Mouse (Mus musculus) forebrain, embryonic 12.5 days (tissue): Measurements from ENCODE around the gene Ctso. TPM values are rescaled to one million over a fixed set of nuclear protein-coding genes. Genes with fewer than 3 reads are reported as not detected.

Experiments used
- ATAC-seq: fragments of 200-750 bp; cut with Nextera tagmentation; 2 replicates; pipeline ENCODE4 v1.8.0; 2017; ENCODE audit warnings: moderate TSS enrichment; ENCODE audit not compliant: low FRiP score
- H3K27ac ChIP-seq: fragments of 300-500 bp; sonication (generic); 2 replicates; pipeline ENCODE4 v1.5.1; 2016; ENCODE audit warnings: mild to moderate bottlenecking
- H3K27me3 ChIP-seq: fragments of 300-500 bp; sonication (generic); 2 replicates; pipeline ENCODE4 v1.6.1; 2016; ENCODE audit warnings: mild to moderate bottlenecking
- H3K36me3 ChIP-seq: fragments of 300-500 bp; sonication (generic); replicated peaks from 2 replicates; pipeline ENCODE4 v1.6.1; 2016; ENCODE audit warnings: mild to moderate bottlenecking
- H3K4me1 ChIP-seq: fragments of 300-500 bp; sonication (generic); 2 replicates; pipeline ENCODE4 v1.6.1; 2016
- H3K4me2 ChIP-seq: fragments of 300-500 bp; sonication (generic); 2 replicates; pipeline ENCODE4 v1.6.1; 2016; ENCODE audit warnings: mild to moderate bottlenecking, moderate library complexity
- H3K4me3 ChIP-seq: fragments of 300-500 bp; sonication (generic); replicated peaks from 2 replicates; pipeline ENCODE4 v1.5.1; 2016; ENCODE audit warnings: mild to moderate bottlenecking
- H3K9ac ChIP-seq: fragments of 300-500 bp; sonication (generic); 2 replicates; pipeline ENCODE4 v1.6.1; 2016; ENCODE audit warnings: mild to moderate bottlenecking
- H3K9me3 ChIP-seq: fragments of 300-500 bp; sonication (generic); 2 replicates; pipeline ENCODE4 v1.6.1; 2016
- WGBS: fragments of 180-500 bp; shearing (Covaris S2); methylation state at CpG from one replicate; pipeline ENCODE4 v1.1.7; 2016; 5-methylcytosine and 5-hydroxymethylcytosine counted together
- polyA plus RNA-seq: library from polyadenylated mRNA; unstranded; fragments of >200 nt; fragmentation: Nextera tagmentation; extraction: Ambion mirVana; gene quantifications from 2 replicates; pipeline ENCODE4 v1.2.1, GENCODE M21; 2016

Gene Ctso
- 7.1 and 7.5 TPM in 2 replicates for polyA plus RNA-seq

GRCm38 (mm10) chr3:81932141-81933101, at the start of gene Ctso:
Ctso (plus strand) TSS chr3:81932601.
- ATAC-seq, result peak; percentile 92
- Histone ChIP-seq H3K4me2 (peak within 1 kb of the TSS; percentile 52), H3K9me3 (no peaks in the 10 kb centered on the region), H3K27ac (peak within 1 kb of the TSS; percentile 71; the same call in 1 of the 2 replicates), H3K9ac (peak within 1 kb of the TSS; percentile 68), H3K27me3 (no peaks in the 10 kb centered on the region), H3K4me3 (peak within 1 kb of the TSS; percentile 71), H3K4me1 (peaks cover 5% of the 10 kb centered on the region; the same call in 1 of the 2 replicates), H3K36me3 (no peaks in the 10 kb centered on the region)
- WGBS, result 9% methylated on average over 27 of the region's 27 CpGs

GRCm38 (mm10) chr3:81883916-81884315, 48.5 kb upstream of the Ctso start:
- H3K4me3 ChIP-seq, result no peak overlapping the region
- no peaks in the 10 kb centered on the region for H3K27me3 ChIP-seq
- no peaks in the 10 kb centered on the region for H3K36me3 ChIP-seq
- no peak for ATAC-seq
- no peaks in the 10 kb centered on the region for H3K9me3 ChIP-seq
- no peak overlapping the region for H3K27ac ChIP-seq
- H3K4me1 ChIP-seq, result no peaks in the 10 kb centered on the region
- no peak overlapping the region for H3K4me2 ChIP-seq
- no peak overlapping the region for H3K9ac ChIP-seq

DNA sequence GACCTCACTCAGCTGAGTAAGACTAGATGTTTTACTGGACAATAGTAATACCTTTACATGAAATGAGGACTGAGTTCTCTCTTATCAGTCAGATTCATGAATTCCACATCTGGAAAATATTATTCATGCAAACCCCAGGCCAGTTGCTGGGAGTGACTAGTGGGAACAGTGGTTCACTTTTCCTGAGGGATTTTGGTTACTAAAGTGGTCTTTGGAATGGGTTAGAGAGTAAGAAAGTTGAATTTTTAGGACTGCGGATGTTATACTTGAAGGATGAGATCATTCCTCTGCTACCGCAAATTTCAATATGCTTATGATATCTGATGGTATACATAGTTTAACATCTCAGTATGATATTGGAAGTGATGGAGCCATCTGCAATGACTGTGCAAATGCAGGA, 46.8 kb upstream of the Ctso start:
- Histone ChIP-seq H3K4me3 (no peak overlapping the region), H3K9me3 (no peaks in the 10 kb centered on the region), H3K4me1 (no peaks in the 10 kb centered on the region), H3K9ac (no peak overlapping the region), H3K27me3 (no peaks in the 10 kb centered on the region), H3K4me2 (no peak overlapping the region), H3K36me3 (no peaks in the 10 kb centered on the region), H3K27ac (no peak overlapping the region)
- no peak for ATAC-seq
- WGBS, result 95% methylated on average over 2 of the region's 2 CpGs

GRCm38 (mm10) chr3:81889137-81889536, 43.3 kb upstream of the Ctso start:
- no peaks in the 10 kb centered on the region for H3K4me1 ChIP-seq
- no peak overlapping the region for H3K4me3 ChIP-seq
- 67% methylated on average over 6 of the region's 6 CpGs for WGBS
- H3K36me3 ChIP-seq, result no peaks in the 10 kb centered on the region
- H3K4me2 ChIP-seq, result no peak overlapping the region
- no peak overlapping the region for H3K9ac ChIP-seq
- no peaks in the 10 kb centered on the region for H3K9me3 ChIP-seq
- no peak for ATAC-seq
- no peak overlapping the region for H3K27ac ChIP-seq
- H3K27me3 ChIP-seq, result no peaks in the 10 kb centered on the region

GRCm38 (mm10) chr3:81910286-81911036, 21.9 kb upstream of the Ctso start:
- no peak overlapping the region for H3K4me2 ChIP-seq
- no peaks in the 10 kb centered on the region for H3K9me3 ChIP-seq
- H3K27ac ChIP-seq, result 0 out of 2 replicates have a peak overlapping the region, but pooled peaks have one; percentile 21
- H3K4me1 ChIP-seq, result peaks cover 7% of the 10 kb centered on the region; the same call in 1 of the 2 replicates
- 32% methylated on average over 6 of the region's 6 CpGs for WGBS
- ATAC-seq, result peak; percentile 86
- no peaks in the 10 kb centered on the region for H3K27me3 ChIP-seq
- H3K36me3 ChIP-seq, result no peaks in the 10 kb centered on the region
- no peak overlapping the region for H3K4me3 ChIP-seq
- H3K9ac ChIP-seq, result no peak overlapping the region

DNA sequence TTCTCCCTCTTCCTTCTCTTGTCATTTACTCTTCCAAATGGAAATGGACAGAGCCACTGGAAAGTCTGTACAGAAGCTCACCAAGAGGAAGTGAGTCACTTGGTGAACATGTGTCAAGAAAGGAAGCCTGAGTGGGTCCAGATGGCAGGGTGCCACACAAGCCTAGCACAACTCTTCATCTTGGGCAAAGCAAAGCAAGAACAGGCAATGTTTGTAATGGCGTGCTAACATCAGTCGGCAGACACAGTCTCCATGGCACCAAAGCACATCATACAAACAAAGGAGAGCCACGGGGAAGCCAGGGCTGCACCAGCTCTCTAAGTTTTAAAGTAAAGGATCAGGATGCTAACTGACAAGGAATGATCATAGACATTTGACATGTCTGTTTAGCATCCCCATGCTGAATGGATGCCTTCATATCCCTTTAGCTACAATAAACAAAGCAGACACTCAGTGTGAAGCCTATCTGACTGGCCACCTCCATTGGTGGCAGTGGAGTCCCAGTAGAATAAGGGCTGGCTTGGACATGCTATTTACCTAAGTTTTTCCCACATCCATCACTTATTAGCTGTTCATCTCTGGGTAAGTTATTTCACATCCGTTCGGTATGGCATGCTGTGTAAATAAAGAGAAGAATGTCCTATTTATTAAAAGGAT, 16.2 kb upstream of the Ctso start:
- Histone ChIP-seq H3K9me3 (no peaks in the 10 kb centered on the region), H3K4me1 (peaks cover 4% of the 10 kb centered on the region; the same call in 1 of the 2 replicates), H3K36me3 (no peaks in the 10 kb centered on the region), H3K4me2 (no peak overlapping the region), H3K27ac (no peak overlapping the region), H3K9ac (no peak overlapping the region), H3K4me3 (no peak overlapping the region), H3K27me3 (no peaks in the 10 kb centered on the region)
- no peak for ATAC-seq
- WGBS, result 82% methylated on average over 5 of the region's 5 CpGs

GRCm38 (mm10) chr3:81917354-81917935, 15.0 kb upstream of the Ctso start:
- WGBS, result 90% methylated on average over 3 of the region's 3 CpGs
- Histone ChIP-seq H3K4me2 (no peak overlapping the region), H3K4me1 (peaks cover 4% of the 10 kb centered on the region; the same call in 1 of the 2 replicates), H3K27me3 (no peaks in the 10 kb centered on the region), H3K9me3 (no peaks in the 10 kb centered on the region), H3K4me3 (no peak overlapping the region), H3K9ac (no peak overlapping the region), H3K36me3 (no peaks in the 10 kb centered on the region), H3K27ac (no peak overlapping the region)
- ATAC-seq, result 0 out of 2 replicates have a peak, but pooled peaks have one; percentile 5

- WGBS, result 87% methylated on average over 8 of the region's 8 CpGs
Measured at GRCm38 (mm10) chr3:81918215-81918614, 14.2 kb upstream of the Ctso start.

DNA sequence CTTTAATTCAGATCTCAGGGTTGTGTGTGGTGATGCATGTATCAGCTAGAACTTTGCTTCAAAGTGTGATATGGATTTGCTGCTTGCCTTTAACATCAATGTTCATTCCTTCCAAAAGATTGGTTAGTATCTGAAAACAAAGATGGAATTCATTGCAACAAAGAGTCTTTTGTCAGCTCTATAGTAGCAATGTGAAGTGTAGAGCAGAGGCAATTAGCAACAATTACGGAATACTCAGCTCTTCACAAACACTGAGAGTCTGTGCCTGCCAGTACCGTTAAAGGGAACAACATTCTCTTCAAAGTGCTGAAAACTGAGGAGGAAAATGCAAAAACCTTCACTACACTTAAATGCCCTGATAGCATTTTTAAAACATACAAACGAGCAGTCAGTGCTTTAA, 12.7 kb upstream of the Ctso start:
- no peak overlapping the region for H3K27ac ChIP-seq
- H3K4me3 ChIP-seq, result no peak overlapping the region
- no peak overlapping the region for H3K9ac ChIP-seq
- 27% methylated on average over 3 of the region's 3 CpGs for WGBS
- peaks cover 4% of the 10 kb centered on the region; the same call in 1 of the 2 replicates for H3K4me1 ChIP-seq
- no peak; the same call in 1 of the 2 replicates for ATAC-seq
- H3K4me2 ChIP-seq, result no peak overlapping the region
- H3K27me3 ChIP-seq, result no peaks in the 10 kb centered on the region
- H3K9me3 ChIP-seq, result no peaks in the 10 kb centered on the region
- H3K36me3 ChIP-seq, result no peaks in the 10 kb centered on the region

More at GRCm38 (mm10) chr3:81918215-81918614, 14.2 kb upstream of the Ctso start:
- Histone ChIP-seq H3K27me3 (no peaks in the 10 kb centered on the region), H3K4me3 (no peak overlapping the region), H3K4me1 (peaks cover 4% of the 10 kb centered on the region; the same call in 1 of the 2 replicates), H3K4me2 (no peak overlapping the region), H3K9ac (no peak overlapping the region), H3K27ac (no peak overlapping the region), H3K9me3 (no peaks in the 10 kb centered on the region), H3K36me3 (no peaks in the 10 kb centered on the region)
- no peak for ATAC-seq

GRCm38 (mm10) chr3:81922910-81923309, 9.5 kb upstream of the Ctso start:
- Histone ChIP-seq H3K27me3 (no peaks in the 10 kb centered on the region), H3K9me3 (no peaks in the 10 kb centered on the region), H3K4me2 (no peak overlapping the region), H3K4me1 (peaks cover 4% of the 10 kb centered on the region; the same call in 1 of the 2 replicates), H3K9ac (no peak overlapping the region), H3K4me3 (no peak overlapping the region), H3K36me3 (no peaks in the 10 kb centered on the region), H3K27ac (no peak overlapping the region)
- WGBS, result 64% methylated on average over 4 of the region's 4 CpGs
- ATAC-seq, result no peak; the same call in 1 of the 2 replicates

DNA sequence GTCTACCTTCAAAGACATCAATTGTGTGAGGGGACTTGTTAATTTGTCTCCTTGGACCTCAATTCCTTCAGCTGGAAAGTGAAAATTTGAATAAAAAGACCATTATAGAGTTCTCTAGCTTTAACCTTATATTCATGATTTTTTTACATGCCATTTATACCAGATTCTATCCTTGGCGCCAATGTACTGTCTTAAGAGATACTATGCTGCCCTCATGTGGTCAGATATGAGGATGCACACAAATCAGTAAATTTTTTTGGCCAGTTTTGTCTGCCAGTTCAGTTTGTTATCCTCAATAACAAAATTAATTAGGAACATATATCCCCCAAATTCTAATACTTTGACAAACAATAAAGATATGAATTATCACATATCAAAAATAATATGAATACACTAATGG, 7.5 kb upstream of the Ctso start:
- Histone ChIP-seq H3K27me3 (no peaks in the 10 kb centered on the region), H3K4me2 (no peak overlapping the region), H3K4me1 (peaks cover 1% of the 10 kb centered on the region; the same call in 1 of the 2 replicates), H3K9ac (no peak overlapping the region), H3K9me3 (no peaks in the 10 kb centered on the region), H3K4me3 (no peak overlapping the region), H3K36me3 (no peaks in the 10 kb centered on the region), H3K27ac (no peak overlapping the region)
- 0% methylated on average over 1 of the region's 1 CpGs for WGBS
- ATAC-seq, result 0 out of 2 replicates have a peak, but pooled peaks have one; percentile 47
